Comparison of ENCODE assay signal across 25 mouse cellular contexts in genomic region chr7:92441611-92442010, GRCm38 (mm10).
DNase-seq lines count a peak whose midpoint lies in the region; ATAC-seq lines count a peak whose summit lies in the region.
"Had no signal": no experiment of that assay in that cellular context is flagged by ENCODE, and none has a peak within 500 bp of the region (broad histone marks: within the 10 kb centered on the region; RNA-seq: fewer than 3 reads in every experiment).

No protein-coding gene starts in this region.

- no peaks in the 10 kb centered on the region for H3K4me1 ChIP-seq in liver, embryonic 13.5 days (replicated peaks)
- no peaks in the 10 kb centered on the region for H3K4me1 ChIP-seq in liver, embryonic 12.5 days
- H3K4me1 ChIP-seq: embryonic facial prominence, embryonic 15.5 days; forebrain, embryonic 15.5 days; heart, embryonic 13.5 days; hindbrain, embryonic 12.5 days; lung, embryonic 15.5 days; midbrain, embryonic 13.5 days; neural tube, embryonic 12.5 days had no signal

- no peak for DNase-seq in liver, embryonic 13.5 days
- peak; percentile 33 for DNase-seq in 416B (ENCODE audit: low read depth)
- no peak for DNase-seq in right cerebral cortex, postnatal 14 days
- DNase-seq: adrenal gland, adult 8-10 months; cerebellum, adult 11-12 months; cerebellum, postnatal 25 days; gastrocnemius, postnatal 10 days; heart, adult 18-20 months; heart, postnatal 14 days; kidney, adult 18-20 months; kidney, postnatal 4 days; right cerebral cortex, adult 18-20 months; thymus, adult 2 months; thymus, postnatal 4 days had no signal

- H3K9ac ChIP-seq in liver, embryonic 13.5 days, result no peak overlapping the region
- H3K9ac ChIP-seq in liver, embryonic 12.5 days, result no peak overlapping the region
- H3K9ac ChIP-seq: embryonic facial prominence, embryonic 15.5 days; forebrain, embryonic 15.5 days; heart, embryonic 13.5 days; hindbrain, embryonic 12.5 days; lung, embryonic 15.5 days; midbrain, embryonic 13.5 days; neural tube, embryonic 12.5 days had no signal

- H3K9me3 ChIP-seq in liver, embryonic 13.5 days (replicated peaks), result no peaks in the 10 kb centered on the region
- no peaks in the 10 kb centered on the region for H3K9me3 ChIP-seq in liver, embryonic 12.5 days (replicated peaks)
- H3K9me3 ChIP-seq: embryonic facial prominence, embryonic 15.5 days; forebrain, embryonic 15.5 days; heart, embryonic 13.5 days; hindbrain, embryonic 12.5 days; lung, embryonic 15.5 days; midbrain, embryonic 13.5 days; neural tube, embryonic 12.5 days had no signal

- no peaks in the 10 kb centered on the region for H3K27me3 ChIP-seq in liver, embryonic 13.5 days
- H3K27me3 ChIP-seq in liver, embryonic 12.5 days (replicated peaks), result no peaks in the 10 kb centered on the region
- H3K27me3 ChIP-seq: embryonic facial prominence, embryonic 15.5 days; forebrain, embryonic 15.5 days; heart, embryonic 13.5 days; hindbrain, embryonic 12.5 days; lung, embryonic 15.5 days; midbrain, embryonic 13.5 days; neural tube, embryonic 12.5 days had no signal

- no peak overlapping the region for H3K4me2 ChIP-seq in liver, embryonic 13.5 days
- H3K4me2 ChIP-seq in liver, embryonic 12.5 days, result no peak overlapping the region
- H3K4me2 ChIP-seq: embryonic facial prominence, embryonic 15.5 days; forebrain, embryonic 15.5 days; heart, embryonic 13.5 days; hindbrain, embryonic 12.5 days; lung, embryonic 15.5 days; midbrain, embryonic 13.5 days; neural tube, embryonic 12.5 days had no signal

- ATAC-seq in liver, embryonic 13.5 days (ENCODE audit: low read depth), result peak; percentile 51; the same call in 1 of the 2 replicates
- ATAC-seq in liver, embryonic 12.5 days, result no peak
- ATAC-seq in hematopoietic stem cell, adult 5-6 weeks (replicated peaks in 1 of 2; ENCODE audit: insufficient read depth in 1 of 2, low FRiP score in 2 of 2, low TSS enrichment in 1 of 2, low read depth in 1 of 2, poor library complexity in 2 of 2, severe bottlenecking in 2 of 2), result peak; percentile 50 to 66; a peak in 3 of 4 replicates
- ATAC-seq in monocyte, adult 5-6 weeks (replicated peaks; ENCODE audit: insufficient number of reproducible peaks, low FRiP score, low TSS enrichment, poor library complexity, severe bottlenecking), result peak; percentile 37; the same call in 1 of the 2 replicates
- ATAC-seq in erythroid progenitor cell, adult 5-6 weeks (replicated peaks; ENCODE audit: low FRiP score, poor library complexity, severe bottlenecking), result no peak
- ATAC-seq: forebrain, embryonic 15.5 days; midbrain, embryonic 13.5 days had no signal

- H3K27ac ChIP-seq in liver, embryonic 13.5 days, result no peak overlapping the region
- no peak overlapping the region for H3K27ac ChIP-seq in liver, embryonic 12.5 days
- H3K27ac ChIP-seq: embryonic facial prominence, embryonic 15.5 days; forebrain, embryonic 15.5 days; heart, embryonic 13.5 days; hindbrain, embryonic 12.5 days; lung, embryonic 15.5 days; midbrain, embryonic 13.5 days; neural tube, embryonic 12.5 days had no signal

- no peaks in the 10 kb centered on the region for H3K36me3 ChIP-seq in liver, embryonic 13.5 days
- H3K36me3 ChIP-seq in liver, embryonic 12.5 days, result no peaks in the 10 kb centered on the region
- H3K36me3 ChIP-seq: embryonic facial prominence, embryonic 15.5 days; hindbrain, embryonic 12.5 days; lung, embryonic 15.5 days; midbrain, embryonic 13.5 days; neural tube, embryonic 12.5 days had no signal

- H3K4me3 ChIP-seq in liver, embryonic 13.5 days (replicated peaks), result no peak overlapping the region
- H3K4me3 ChIP-seq in liver, embryonic 12.5 days, result no peak overlapping the region
- H3K4me3 ChIP-seq: embryonic facial prominence, embryonic 15.5 days; forebrain, embryonic 15.5 days; heart, embryonic 13.5 days; hindbrain, embryonic 12.5 days; lung, embryonic 15.5 days; midbrain, embryonic 13.5 days; neural tube, embryonic 12.5 days had no signal

Comparison
In these comparisons a context has a peak if more than half of its experiments do, and no peak if none do; other contexts are left out.
1. ATAC-seq: peak in liver, embryonic 13.5 days (single experiment), hematopoietic stem cell, adult 5-6 weeks (2 of 2) and monocyte, adult 5-6 weeks (single experiment); none in liver, embryonic 12.5 days (single experiment) and erythroid progenitor cell, adult 5-6 weeks (single experiment).